Mouse (Mus musculus) gastrocnemius, postnatal 25 days (tissue): ENCODE results near the gene Mum1. TPM values are rescaled to one million over a fixed set of nuclear protein-coding genes. Genes with fewer than 3 reads are reported as not detected.
"Not testable (repeated sequence)": the region's sequence is repeated elsewhere in the genome, so short reads cannot be mapped to it uniquely, and the experiment has no call there.

ENCODE experiments used
- DNase-seq: peaks from one replicate; pipeline ENCODE4 v3.0.0; 2022
- total RNA-seq, 2 experiments: library from RNA; stranded (reverse); gene quantifications; 1 replicate in 1 of 2; 2 replicates in 1 of 2; pipeline ENCODE4 v1.2.3; 2021

The Mum1 gene
- total RNA-seq, 2 experiments from 2014 or later: 14.5 to 14.8 TPM

GRCm38 (mm10) chr10:80208248-80208647, 18.0 kb upstream of the Mum1 start:
- no peak for DNase-seq

GRCm38 (mm10) chr10:80208841-80209371, 17.3 kb upstream of the Mum1 start:
- DNase-seq: no peak

GRCm38 (mm10) chr10:80211547-80212103, 14.6 kb upstream of the Mum1 start:
- DNase-seq: not testable (repeated sequence)

- DNase-seq: no peak
Observed at GRCm38 (mm10) chr10:80215048-80215772, 11.0 kb upstream of the Mum1 start.

- no peak for DNase-seq
Observed at GRCm38 (mm10) chr10:80220676-80221075, 5.6 kb upstream of the Mum1 start.

GRCm38 (mm10) chr10:80223137-80223536, 3.1 kb upstream of the Mum1 start:
- DNase-seq: not testable (repeated sequence)

- DNase-seq: no peak
Observed at GRCm38 (mm10) chr10:80226071-80226415, 191 bp upstream of the Mum1 start.

- no peak for DNase-seq
Observed at GRCm38 (mm10) chr10:80227166-80227539, 919 bp downstream of the Mum1 start.

GRCm38 (mm10) chr10:80227877-80228775, 1.9 kb downstream of the Mum1 start:
- DNase-seq: peak; percentile 63

GRCm38 (mm10) chr10:80236145-80236825, 10.1 kb downstream of the Mum1 start:
- DNase-seq: no peak

- DNase-seq: no peak
Observed at GRCm38 (mm10) chr10:80237020-80237419, 10.8 kb downstream of the Mum1 start.

- DNase-seq: no peak
Observed at GRCm38 (mm10) chr10:80238306-80238705, 12.1 kb downstream of the Mum1 start.

- DNase-seq: no peak
Observed at GRCm38 (mm10) chr10:80239791-80240190, 13.6 kb downstream of the Mum1 start.

- DNase-seq: no peak
Observed at GRCm38 (mm10) chr10:80242088-80242487, 15.9 kb downstream of the Mum1 start.

- no peak for DNase-seq
Observed at GRCm38 (mm10) chr10:80242607-80243006, 16.4 kb downstream of the Mum1 start.

GRCm38 (mm10) chr10:80244791-80245399, 18.7 kb downstream of the Mum1 start:
- DNase-seq: no peak

- DNase-seq: peak; percentile 51
Observed at GRCm38 (mm10) chr10:80245600-80245999, 19.4 kb downstream of the Mum1 start.

GRCm38 (mm10) chr10:80247849-80248248, 21.6 kb downstream of the Mum1 start:
- no peak for DNase-seq

GRCm38 (mm10) chr10:80248437-80248836, 22.2 kb downstream of the Mum1 start:
- DNase-seq: not testable (repeated sequence)

- peak; percentile 89 for DNase-seq
Observed at GRCm38 (mm10) chr10:80248971-80249640, 22.9 kb downstream of the Mum1 start, which contains the start of gene Ndufs7. Ndufs7 (plus strand) TSS chr10:80249121.

GRCm38 (mm10) chr10:80250059-80250458, 23.8 kb downstream of the Mum1 start:
- no peak for DNase-seq
